Mouse (Mus musculus) cortical plate, adult 2 months (tissue): ENCODE measurements around the gene Bhlhe23. TPM values are rescaled to one million over a fixed set of nuclear protein-coding genes. Genes with fewer than 3 reads are reported as not detected.

Source experiments
- H3K27ac ChIP-seq: fragments of 200-500 bp; 2 replicates; pipeline ENCODE4 v1.5.1; 2012; ENCODE audit warnings: low read length, control low read depth, inconsistent platforms; ENCODE audit not compliant: insufficient read depth
- H3K4me1 ChIP-seq: fragments of 200-500 bp; 2 replicates; pipeline ENCODE4 v1.6.1; 2011; ENCODE audit warnings: low read length; ENCODE audit not compliant: control insufficient read depth, insufficient read depth
- H3K4me3 ChIP-seq: fragments of 200-500 bp; 2 replicates; pipeline ENCODE4 v1.5.1; 2011; ENCODE audit warnings: mild to moderate bottlenecking, low read length, control low read depth; ENCODE audit not compliant: insufficient read depth
- CTCF ChIP-seq: fragments of 200-500 bp; IDR thresholded peaks from 2 replicates; pipeline ENCODE4 v1.5.1; 2011; ENCODE audit warnings: mild to moderate bottlenecking, control low read depth, low read length; ENCODE audit not compliant: insufficient read depth; ENCODE audit errors: extremely low read depth
- POLR2A ChIP-seq: fragments of 200-500 bp; IDR thresholded peaks from 2 replicates; pipeline ENCODE4 v1.6.1; 2011; ENCODE audit warnings: mild to moderate bottlenecking, low read length, control low read depth; ENCODE audit not compliant: insufficient read depth; ENCODE audit errors: extremely low read depth
- polyA plus RNA-seq: library from polyadenylated mRNA; depleted of rRNA; stranded (reverse); fragments of >200 nt; gene quantifications from 2 replicates; pipeline ENCODE4 v1.2.3, GENCODE M21; 2012; rRNA removed

Gene Bhlhe23
- polyA plus RNA-seq, 1 experiment: not detected

DNA sequence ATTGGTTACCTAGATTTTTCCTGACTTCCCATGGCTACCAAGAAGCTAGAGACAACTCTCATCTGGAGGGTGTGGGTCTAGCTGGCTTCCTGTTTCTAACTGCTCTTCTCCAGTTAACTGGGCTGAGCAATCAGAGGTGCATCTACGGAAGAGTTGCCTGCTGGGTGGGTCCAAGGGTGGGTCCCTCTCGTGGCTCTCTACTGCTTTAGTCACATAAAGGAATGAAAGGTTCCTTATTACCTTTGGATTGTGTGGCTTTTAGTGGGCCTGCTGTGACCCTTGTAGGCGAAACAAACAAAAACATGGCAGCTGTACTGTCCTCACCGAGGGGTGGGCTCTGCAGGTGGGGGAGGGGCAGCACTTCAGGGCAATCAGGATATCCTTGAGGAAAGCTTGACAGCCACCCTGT lies 49.1 kb downstream of the Bhlhe23 start:
- H3K27ac ChIP-seq: no peak overlapping the region
- peaks cover 3% of the 10 kb centered on the region; the same call in 1 of the 2 replicates for H3K4me1 ChIP-seq
- TF ChIP-seq CTCF (no peak), POLR2A (no peak)
- no peak overlapping the region for H3K4me3 ChIP-seq

GRCm38 (mm10) chr2:180726658-180727442 lies 49.9 kb downstream of the Bhlhe23 start:
- no peak for TF ChIP-seq CTCF
- no peak for TF ChIP-seq POLR2A
- Histone ChIP-seq H3K4me1 (peaks cover 3% of the 10 kb centered on the region; the same call in 1 of the 2 replicates), H3K4me3 (no peak overlapping the region), H3K27ac (no peak overlapping the region)

DNA sequence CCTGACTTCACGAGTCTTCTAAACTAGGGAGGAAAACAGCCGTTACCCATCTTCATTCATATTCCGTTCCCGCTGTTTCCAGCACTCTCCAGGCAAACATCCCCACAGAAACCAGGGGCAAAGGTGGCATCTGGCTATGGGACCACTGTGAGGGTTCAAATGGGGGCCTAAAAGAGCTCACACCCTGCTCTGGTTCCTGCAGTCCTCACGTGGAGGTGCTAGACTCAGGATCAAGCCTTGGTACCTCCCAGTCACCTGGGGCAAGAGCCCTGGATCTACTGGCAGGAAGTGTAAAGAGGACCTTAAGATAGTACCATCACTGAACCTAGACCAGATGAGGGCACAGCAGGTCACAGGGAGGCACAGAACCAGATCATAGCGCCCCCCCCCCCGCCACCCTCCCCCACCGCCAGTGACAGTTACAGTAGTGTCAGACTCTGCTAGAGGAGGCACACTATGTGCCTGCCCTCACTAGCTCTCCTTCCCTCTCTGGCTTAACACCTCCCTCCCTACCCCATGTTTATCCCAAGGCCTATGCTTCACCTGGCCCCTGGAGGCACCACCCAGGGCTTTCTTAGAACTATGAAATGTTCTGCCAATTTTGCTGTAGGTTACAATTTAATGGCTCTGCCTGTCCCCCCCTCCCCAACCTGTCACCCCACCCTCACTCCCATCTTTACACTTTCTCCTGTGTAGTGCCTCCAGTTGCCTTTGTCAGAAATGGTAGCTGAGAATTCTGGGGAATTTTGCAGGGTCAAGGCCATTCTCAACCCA lies 50.7 kb downstream of the Bhlhe23 start:
- Histone ChIP-seq H3K4me1 (peaks cover 3% of the 10 kb centered on the region; the same call in 1 of the 2 replicates), H3K27ac (no peak overlapping the region), H3K4me3 (no peak overlapping the region)
- no peak for TF ChIP-seq POLR2A
- no peak for TF ChIP-seq CTCF

- peaks cover 3% of the 10 kb centered on the region; the same call in 1 of the 2 replicates for H3K4me1 ChIP-seq
- H3K4me3 ChIP-seq: no peak overlapping the region
- no peak overlapping the region for H3K27ac ChIP-seq
- TF ChIP-seq CTCF (no peak), POLR2A (no peak)
Observed at GRCm38 (mm10) chr2:180725414-180725778, 51.3 kb downstream of the Bhlhe23 start.

DNA sequence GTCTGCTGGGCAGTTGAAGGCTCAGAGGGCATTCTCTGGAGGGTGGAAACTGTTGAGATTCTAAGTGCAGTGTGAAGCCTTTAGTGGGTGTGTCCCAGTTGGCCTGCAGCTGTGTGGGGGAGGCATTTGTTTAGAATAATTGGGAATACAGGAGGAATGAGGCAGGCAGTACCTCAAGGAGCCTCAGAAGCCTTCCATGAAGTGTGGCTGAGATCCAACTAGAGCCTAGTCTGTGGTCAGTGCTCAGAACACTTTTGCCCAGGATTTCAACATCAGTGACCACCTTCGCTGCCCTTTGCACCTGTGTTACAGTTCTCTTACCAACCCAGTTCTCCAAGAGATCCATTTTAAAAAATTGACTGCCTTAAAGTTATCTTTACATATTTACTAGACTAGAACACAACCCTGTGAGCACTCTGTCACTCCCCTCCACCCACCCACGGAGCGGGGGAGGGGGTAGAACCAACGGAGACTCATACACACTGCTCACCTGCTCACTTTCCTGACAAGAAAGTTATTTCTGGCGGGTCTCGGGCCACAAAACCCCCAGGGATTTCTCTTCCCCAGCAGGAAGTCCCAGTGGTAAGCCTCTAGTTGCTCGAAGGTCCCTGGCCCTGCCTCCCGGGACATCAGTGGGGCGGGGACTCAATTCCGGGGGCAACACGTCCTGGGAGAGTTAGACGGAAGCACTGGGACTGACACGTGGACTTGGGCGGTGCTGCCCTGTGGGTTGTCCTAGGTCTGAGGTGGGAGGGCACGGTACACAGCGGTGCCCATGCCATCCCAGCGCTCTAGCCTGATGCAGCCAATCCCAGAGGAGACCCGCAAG lies 51.9 kb downstream of the Bhlhe23 start, which contains the start of gene Slc17a9:
Gene Slc17a9, plus strand, starts transcription at position 679 of the 829 bp plus-strand sequence.
- no peak within 1 kb of the TSS for H3K27ac ChIP-seq
- peaks cover 3% of the 10 kb centered on the region; the same call in 1 of the 2 replicates for H3K4me1 ChIP-seq
- no peak for TF ChIP-seq POLR2A
- TF ChIP-seq CTCF: no peak
- no peak within 1 kb of the TSS for H3K4me3 ChIP-seq

Other genes starting within 250 kb of the Bhlhe23 start
- gene Mrgbp, start 195.6 kb downstream of the Bhlhe23 start, polyA plus RNA-seq: 26.3 and 29.6 TPM in 2 replicates
- 38.5 and 39.1 TPM in 2 replicates for gene Ogfr, start 187.7 kb downstream of the Bhlhe23 start, polyA plus RNA-seq
- 15.5 and 17.2 TPM in 2 replicates for gene Col9a3, start 179.1 kb downstream of the Bhlhe23 start, polyA plus RNA-seq
- 0.91 and 1.1 TPM in 2 replicates for gene Tcfl5, start 134.2 kb downstream of the Bhlhe23 start, polyA plus RNA-seq
- 28.1 and 32.9 TPM in 2 replicates for gene Dido1, start 66.9 kb downstream of the Bhlhe23 start, polyA plus RNA-seq
- gene Gid8, start 66.8 kb downstream of the Bhlhe23 start, polyA plus RNA-seq: 57.5 and 60.4 TPM in 2 replicates
- gene Slc17a9, start 51.6 kb downstream of the Bhlhe23 start, polyA plus RNA-seq: 1.0 and 1.3 TPM in 2 replicates
- gene Ythdf1, start 144.0 kb upstream of the Bhlhe23 start, polyA plus RNA-seq: 45.2 and 49.1 TPM in 2 replicates
- 0.23 and 0.32 TPM in 2 replicates for gene Birc7, start 152.1 kb upstream of the Bhlhe23 start, polyA plus RNA-seq
- gene Nkain4, start 177.8 kb upstream of the Bhlhe23 start, polyA plus RNA-seq: 89.8 and 99.6 TPM in 2 replicates
- gene Arfgap1, start 190.3 kb upstream of the Bhlhe23 start, polyA plus RNA-seq: 146 and 163 TPM in 2 replicates
- gene Col20a1, start 209.6 kb upstream of the Bhlhe23 start, polyA plus RNA-seq: 2.8 and 3.1 TPM in 2 replicates